Mouse (Mus musculus): ENCODE results near the gene Wdr78.

DNA sequence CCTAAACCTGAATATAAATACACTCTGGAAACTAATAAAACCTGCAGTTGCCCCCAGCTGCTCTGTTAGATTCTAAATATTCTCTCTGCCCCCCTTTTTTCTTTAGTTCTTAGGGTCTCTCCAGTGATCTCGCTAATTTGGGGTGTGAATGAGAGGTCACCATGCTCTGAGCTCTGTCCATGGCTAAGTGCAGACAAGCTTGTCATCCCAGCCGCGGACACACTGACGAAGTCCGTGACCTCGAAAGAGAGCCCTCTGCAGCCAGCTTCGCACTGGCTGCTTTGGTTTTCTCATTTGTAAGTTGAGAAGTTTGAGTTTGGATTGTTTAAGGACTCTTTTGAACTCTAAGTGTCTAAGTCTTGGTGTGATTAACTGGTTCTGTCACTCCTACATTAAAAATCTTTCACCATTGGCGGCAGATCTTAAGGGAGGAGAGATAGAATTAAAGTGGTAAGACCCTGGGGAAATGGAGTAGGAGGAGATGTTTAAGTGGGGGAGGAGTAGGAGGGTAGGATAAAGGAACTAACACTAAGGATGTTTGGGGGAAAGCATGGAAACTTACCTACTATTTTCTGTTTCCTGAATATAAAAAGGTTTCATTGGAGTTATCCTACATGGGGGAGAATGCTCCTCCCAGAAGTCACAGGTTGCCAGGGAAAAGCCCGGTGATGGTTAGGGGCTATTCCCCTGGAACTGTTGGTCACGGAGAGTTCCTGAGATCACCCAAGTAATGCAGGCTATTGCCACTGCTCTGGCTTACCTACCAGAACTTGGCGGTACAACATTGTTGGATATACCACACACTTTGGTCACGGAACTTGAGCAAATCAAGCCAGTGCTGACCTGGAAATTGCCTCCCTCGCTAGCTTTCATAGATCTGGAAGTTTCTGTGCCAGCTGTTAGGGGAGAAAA is 85.9 kb downstream of the Wdr78 start:
- TF ChIP-seq CTCF (IDR thresholded peaks at IDR 0.05; ENCODE audit: borderline replicate concordance, insufficient read depth, low read depth, low read length) (no peak), POLR2A (IDR thresholded peaks at IDR 0.05; ENCODE audit: borderline replicate concordance, insufficient read depth, low read length) (no peak)

Data from cerebellum, adult 2 months (tissue).